Mouse (Mus musculus) C2C12 (cell line): ENCODE results near the gene Rps6kc1. TPM values are rescaled to one million over a fixed set of nuclear protein-coding genes. Genes with fewer than 3 reads are reported as not detected.

ENCODE experiments used
- H3K27me3 ChIP-seq: one replicate; pipeline ENCODE4 v1.6.1; 2011; ENCODE audit not compliant: control insufficient read depth, insufficient read depth, insufficient read length
- H3K36me3 ChIP-seq: one replicate; pipeline ENCODE4 v1.6.1; 2011; ENCODE audit not compliant: control insufficient read depth, insufficient read depth
- H3K4me3 ChIP-seq: one replicate; pipeline ENCODE4 v1.5.1; 2011; ENCODE audit warnings: mild to moderate bottlenecking, control low read depth; ENCODE audit not compliant: poor library complexity, insufficient read depth, severe bottlenecking
- H3K79me2 ChIP-seq: one replicate; pipeline ENCODE4 v1.6.1; 2011; ENCODE audit not compliant: control insufficient read depth, insufficient read depth
- H3K79me3 ChIP-seq: one replicate; pipeline ENCODE4 v1.6.1; 2011; ENCODE audit warnings: low read depth, control low read depth
- H3ac ChIP-seq: one replicate; pipeline ENCODE3; 2011; ENCODE audit warnings: low read depth; ENCODE audit not compliant: control insufficient read depth, insufficient read length
- CEBPB ChIP-seq: IDR thresholded peaks from one replicate; pipeline ENCODE4 v1.6.1; 2011; ENCODE audit warnings: low read depth, mild to moderate bottlenecking, control low read depth, moderate library complexity
- CTCF ChIP-seq: IDR thresholded peaks from one replicate; pipeline ENCODE4 v1.5.1; 2011; ENCODE audit not compliant: control insufficient read depth, insufficient read depth, insufficient read length
- FOSL1 ChIP-seq: IDR thresholded peaks from one replicate; pipeline ENCODE4 v1.8.0; 2011; ENCODE audit warnings: mild to moderate bottlenecking, low read length; ENCODE audit not compliant: poor library complexity, insufficient read depth, severe bottlenecking
- MAX ChIP-seq: IDR thresholded peaks from one replicate; pipeline ENCODE4 v1.6.1; 2011; ENCODE audit warnings: mild to moderate bottlenecking, control low read depth
- MYOD1 ChIP-seq: IDR thresholded peaks from one replicate; pipeline ENCODE4 v1.6.1; 2011; ENCODE audit warnings: low read depth; ENCODE audit not compliant: control insufficient read depth, insufficient read length
- MYOG ChIP-seq: IDR thresholded peaks from one replicate; pipeline ENCODE4 v1.6.1; 2011; ENCODE audit not compliant: control insufficient read depth, insufficient read length; ENCODE audit errors: extremely low read depth
- USF1 ChIP-seq: IDR thresholded peaks from one replicate; pipeline ENCODE4 v1.6.1; 2011; ENCODE audit warnings: low read depth, mild to moderate bottlenecking, control low read depth, moderate library complexity
- polyA plus RNA-seq: library from polyadenylated mRNA; unstranded; fragments of >200 nt; fragmentation: generic; extraction: Trizol; gene quantifications from one replicate; pipeline ENCODE4 v1.2.1, GENCODE M21; 2012; ENCODE audit warnings: missing spikeins

Gene Rps6kc1
- polyA plus RNA-seq, 1 experiment, result 13.1 TPM

DNA sequence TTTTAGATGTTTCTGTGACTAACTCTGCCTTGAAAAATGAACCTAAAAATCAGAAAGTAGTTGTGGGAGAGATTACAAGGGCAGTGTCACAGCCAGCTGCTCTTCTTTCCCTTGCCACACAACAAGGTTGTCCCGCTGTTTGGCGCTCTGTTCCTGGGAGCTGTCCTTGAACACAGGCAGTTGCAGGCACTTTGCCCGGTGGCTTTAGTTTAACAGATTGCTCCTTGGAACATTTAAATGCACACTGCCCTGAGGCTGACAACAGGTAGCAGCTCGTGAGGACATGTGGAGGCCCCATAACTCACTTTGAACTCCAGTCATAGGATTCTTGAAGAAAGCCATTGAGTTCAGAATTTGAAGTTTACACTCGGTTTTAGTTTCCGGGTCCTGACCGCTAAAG, 36.9 kb upstream of the Rps6kc1 start:
- H3K79me2 ChIP-seq, result no peaks in the 10 kb centered on the region
- no peak overlapping the region for H3ac ChIP-seq
- TF ChIP-seq USF1 (no peak), CTCF (no peak), FOSL1 (no peak), MYOD1 (no peak), MAX (no peak), CEBPB (no peak), MYOG (no peak)
- H3K36me3 ChIP-seq, result peaks cover 71% of the 10 kb centered on the region
- H3K27me3 ChIP-seq, result no peaks in the 10 kb centered on the region
- H3K79me3 ChIP-seq, result no peaks in the 10 kb centered on the region
- no peak overlapping the region for H3K4me3 ChIP-seq

DNA sequence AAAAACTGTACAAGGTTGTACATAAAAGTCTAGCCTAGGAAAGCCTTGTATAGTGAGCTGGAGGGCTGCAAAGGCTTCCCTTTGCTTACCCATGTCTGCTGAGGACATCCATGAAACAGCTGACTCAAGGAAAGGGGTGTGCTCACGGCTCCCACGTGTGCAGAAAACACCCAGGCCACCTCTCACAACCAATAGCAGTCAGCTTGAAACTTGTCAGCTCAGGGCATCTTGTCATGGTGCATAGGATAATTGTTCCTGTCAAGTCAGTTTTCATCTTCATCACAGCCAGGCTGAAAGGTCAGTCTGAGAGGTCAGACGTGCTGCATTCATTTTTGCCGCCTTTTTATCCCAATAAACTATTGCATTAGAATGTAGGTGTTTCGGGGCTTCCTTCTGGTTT, 36.4 kb upstream of the Rps6kc1 start:
- Histone ChIP-seq H3K27me3 (no peaks in the 10 kb centered on the region), H3K4me3 (no peak overlapping the region), H3K79me3 (no peaks in the 10 kb centered on the region), H3ac (no peak overlapping the region), H3K36me3 (peaks cover 71% of the 10 kb centered on the region), H3K79me2 (no peaks in the 10 kb centered on the region)
- no peak for TF ChIP-seq USF1
- no peak for TF ChIP-seq FOSL1
- no peak for TF ChIP-seq CTCF
- TF ChIP-seq MAX, result no peak
- TF ChIP-seq CEBPB, result no peak
- TF ChIP-seq MYOG, result no peak
- TF ChIP-seq MYOD1, result no peak

DNA sequence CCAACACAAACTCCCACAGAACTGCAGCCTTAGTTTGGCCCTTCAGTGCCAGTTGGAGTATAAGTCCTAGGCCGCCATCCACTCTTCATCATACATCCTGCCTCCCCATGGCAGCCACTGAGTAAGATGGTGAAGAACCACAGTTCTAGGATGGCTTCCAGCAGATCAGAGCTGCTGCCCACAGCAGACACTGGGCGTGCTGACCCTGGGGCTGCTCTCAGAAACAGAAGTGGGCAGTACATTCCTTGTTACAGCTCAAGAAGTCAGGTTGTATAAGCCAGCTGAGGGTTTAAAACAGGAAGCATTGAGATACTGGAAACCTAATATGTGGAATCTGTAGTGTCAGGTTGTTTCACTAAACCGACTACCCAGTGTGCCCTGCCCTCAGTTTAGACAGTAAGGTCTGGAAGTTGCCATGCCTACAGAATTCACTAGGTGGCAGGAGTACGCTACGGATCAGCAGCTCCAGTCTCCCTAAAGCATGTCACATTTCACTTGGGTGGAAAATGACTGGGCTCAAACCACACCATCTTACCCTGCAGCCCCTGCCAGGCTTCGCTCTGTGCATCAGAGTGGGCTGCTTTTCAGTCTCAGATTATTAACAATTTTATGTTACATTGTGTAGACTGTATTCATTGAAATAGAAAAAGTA, 32.7 kb upstream of the Rps6kc1 start:
- peaks cover 73% of the 10 kb centered on the region for H3K36me3 ChIP-seq
- H3K4me3 ChIP-seq, result no peak overlapping the region
- TF ChIP-seq MYOG (no peak), USF1 (no peak), MAX (peak; percentile 55), CTCF (peak; percentile 77)
- no peak overlapping the region for H3ac ChIP-seq
- no peaks in the 10 kb centered on the region for H3K79me3 ChIP-seq
- no peaks in the 10 kb centered on the region for H3K27me3 ChIP-seq
- no peaks in the 10 kb centered on the region for H3K79me2 ChIP-seq

DNA sequence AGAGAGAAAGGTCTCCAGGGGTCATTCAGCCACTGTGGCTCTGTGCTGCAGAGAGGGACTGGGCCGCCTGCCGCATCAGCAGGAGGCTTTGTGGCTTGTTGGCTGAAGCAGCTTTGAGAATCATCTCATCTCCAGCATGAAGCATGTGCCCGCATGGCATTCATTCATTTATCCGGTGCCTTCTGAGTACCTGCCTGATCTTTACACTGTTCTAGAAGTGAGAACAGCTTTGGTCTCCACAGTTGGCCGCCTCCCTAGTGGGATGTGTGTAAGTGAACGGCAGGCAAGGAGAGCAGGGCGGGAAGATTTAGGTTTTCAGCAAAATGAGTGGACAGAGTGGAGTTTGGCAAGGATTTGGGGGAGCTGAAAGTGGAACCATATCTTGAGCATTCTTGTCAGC, 28.2 kb upstream of the Rps6kc1 start:
- no peaks in the 10 kb centered on the region for H3K79me3 ChIP-seq
- no peak overlapping the region for H3K4me3 ChIP-seq
- no peak overlapping the region for H3ac ChIP-seq
- TF ChIP-seq MAX (no peak), FOSL1 (no peak), MYOG (no peak), USF1 (no peak), MYOD1 (no peak), CEBPB (no peak), CTCF (no peak)
- peaks cover 75% of the 10 kb centered on the region for H3K36me3 ChIP-seq
- H3K27me3 ChIP-seq, result no peaks in the 10 kb centered on the region
- H3K79me2 ChIP-seq, result no peaks in the 10 kb centered on the region

DNA sequence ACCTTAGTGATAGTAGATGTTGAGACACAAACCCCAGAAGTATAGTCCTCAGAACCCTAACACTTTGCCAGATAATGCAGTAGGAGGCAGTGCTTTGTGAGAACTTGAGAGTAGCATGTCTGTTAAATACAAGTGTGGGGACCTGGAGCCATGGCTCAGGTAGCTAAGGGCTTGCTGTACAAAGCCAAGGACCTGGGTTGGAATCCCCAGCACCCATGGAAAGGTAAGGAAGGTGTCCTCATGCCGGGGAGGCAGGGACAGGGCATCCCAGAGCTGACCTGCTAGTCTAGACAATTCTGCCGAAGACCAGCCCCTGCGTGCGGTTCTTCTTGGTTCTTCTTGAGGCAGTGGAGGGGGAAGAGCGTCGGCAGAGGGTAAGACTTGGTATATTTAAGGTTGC, 18.6 kb upstream of the Rps6kc1 start:
- H3K79me3 ChIP-seq, result peaks cover 8% of the 10 kb centered on the region
- peaks cover 15% of the 10 kb centered on the region for H3K79me2 ChIP-seq
- no peak overlapping the region for H3ac ChIP-seq
- H3K36me3 ChIP-seq, result peaks cover 12% of the 10 kb centered on the region
- H3K4me3 ChIP-seq, result no peak overlapping the region
- H3K27me3 ChIP-seq, result no peaks in the 10 kb centered on the region
- TF ChIP-seq USF1 (no peak), FOSL1 (no peak), MAX (no peak), CTCF (no peak), CEBPB (no peak), MYOD1 (no peak), MYOG (no peak)

DNA sequence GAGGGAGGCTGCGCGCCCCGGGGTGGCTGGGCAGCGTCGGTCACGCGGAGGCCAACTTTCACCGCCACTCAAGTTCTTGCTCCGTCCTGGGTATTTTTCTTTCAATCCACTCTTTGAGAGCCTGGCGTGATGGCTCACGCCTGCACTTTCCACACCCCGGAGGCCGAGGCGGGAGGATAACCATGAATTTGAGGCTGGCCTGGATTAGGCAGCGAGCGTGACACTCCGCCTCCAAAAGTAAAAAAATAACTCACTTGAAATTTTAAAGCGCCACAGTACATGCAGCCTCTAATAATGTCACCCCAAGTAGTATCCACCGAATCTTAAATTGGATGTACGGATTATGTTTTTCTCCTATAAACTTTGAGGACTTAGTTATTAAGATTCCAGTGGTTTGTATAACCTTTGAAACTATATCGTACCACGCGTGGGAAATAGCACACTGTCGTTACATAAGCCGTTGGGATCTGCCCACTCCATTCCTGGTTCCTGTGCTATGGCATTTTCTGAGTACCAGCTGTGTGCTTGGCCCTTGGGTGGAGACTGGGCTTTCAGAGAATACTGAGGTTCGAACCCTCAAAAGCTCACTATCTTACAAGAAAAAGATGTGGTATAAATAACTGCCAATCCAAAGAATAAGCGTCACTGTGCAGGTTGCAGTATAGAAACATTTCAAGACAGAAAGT, 17.6 kb upstream of the Rps6kc1 start:
- Histone ChIP-seq H3ac (peak overlapping the region; percentile 93), H3K79me2 (peaks cover 15% of the 10 kb centered on the region), H3K79me3 (peaks cover 8% of the 10 kb centered on the region), H3K4me3 (peak overlapping the region; percentile 68), H3K36me3 (peaks cover 2% of the 10 kb centered on the region), H3K27me3 (no peaks in the 10 kb centered on the region)
- TF ChIP-seq USF1 (no peak), CTCF (no peak), MYOD1 (no peak), MYOG (no peak), MAX (no peak), CEBPB (no peak), FOSL1 (no peak)
